Mouse (Mus musculus) forebrain, embryonic 16.5 days (tissue): ENCODE results near the gene Phactr4. TPM values are rescaled to one million over a fixed set of nuclear protein-coding genes. Genes with fewer than 3 reads are reported as not detected.

Experiments used
- ATAC-seq: fragments of 200-750 bp; cut with Nextera tagmentation; 2 replicates; pipeline ENCODE4 v1.8.0; 2017; ENCODE audit warnings: mild to moderate bottlenecking, moderate library complexity
- H3K27ac ChIP-seq: fragments of 300-500 bp; sonication (generic); 2 replicates; pipeline ENCODE4 v1.5.1; 2014; ENCODE audit warnings: low read length, control low read depth
- H3K27me3 ChIP-seq: fragments of 300-500 bp; sonication (generic); replicated peaks from 2 replicates; pipeline ENCODE4 v1.6.1; 2014; ENCODE audit warnings: low read length; ENCODE audit not compliant: control insufficient read depth, insufficient read depth
- H3K36me3 ChIP-seq: fragments of 300-500 bp; sonication (generic); 2 replicates; pipeline ENCODE4 v1.6.1; 2014; ENCODE audit not compliant: control insufficient read depth, insufficient read depth
- H3K4me1 ChIP-seq: fragments of 300-500 bp; sonication (generic); replicated peaks from 2 replicates; pipeline ENCODE4 v1.6.1; 2014; ENCODE audit warnings: low read length; ENCODE audit not compliant: control insufficient read depth, insufficient read depth
- H3K4me2 ChIP-seq: fragments of 300-500 bp; sonication (generic); 2 replicates; pipeline ENCODE4 v1.6.1; 2014; ENCODE audit warnings: mild to moderate bottlenecking, low read length, control low read depth
- H3K4me3 ChIP-seq: fragments of 300-500 bp; sonication (generic); replicated peaks from 2 replicates; pipeline ENCODE4 v1.5.1; 2014; ENCODE audit warnings: mild to moderate bottlenecking, low read length, control low read depth
- H3K9ac ChIP-seq: fragments of 300-500 bp; sonication (generic); replicated peaks from 2 replicates; pipeline ENCODE4 v1.6.1; 2014; ENCODE audit warnings: low read depth, low read length, control low read depth
- H3K9me3 ChIP-seq: fragments of 300-500 bp; sonication (generic); 2 replicates; pipeline ENCODE4 v1.6.1; 2016; ENCODE audit warnings: low read length; ENCODE audit not compliant: control insufficient read depth
- WGBS: fragments of 180-500 bp; shearing (Covaris S2); extraction: QIAGEN DNeasy Blood & Tissue Kit; methylation state at CpG from one replicate; pipeline ENCODE4 v1.1.7; 2014; 5-methylcytosine and 5-hydroxymethylcytosine counted together
- polyA plus RNA-seq: library from polyadenylated mRNA; unstranded; fragments of >200 nt; fragmentation: Nextera tagmentation; extraction: Ambion mirVana; gene quantifications from 2 replicates; pipeline ENCODE4 v1.2.1, GENCODE M21; 2015

Gene Phactr4
- polyA plus RNA-seq, result 9.7 and 11.6 TPM in 2 replicates

- H3K9me3 ChIP-seq, result no peaks in the 10 kb centered on the region
- H3K4me3 ChIP-seq, result peak within 1 kb of the TSS; percentile 96
- ATAC-seq, result peak; percentile 96
- no peaks in the 10 kb centered on the region for H3K27me3 ChIP-seq
- 0% methylated on average over 67 of the region's 73 CpGs for WGBS
- H3K27ac ChIP-seq, result peak within 1 kb of the TSS; percentile 94
- no peaks in the 10 kb centered on the region for H3K36me3 ChIP-seq
- H3K4me1 ChIP-seq, result peaks cover 11% of the 10 kb centered on the region
- peak within 1 kb of the TSS; percentile 91 for H3K9ac ChIP-seq
- peak within 1 kb of the TSS; percentile 74 for H3K4me2 ChIP-seq
Measured at GRCm38 (mm10) chr4:132421923-132422782, at the start of gene Phactr4. Phactr4 (minus strand) TSS chr4:132422489.

DNA sequence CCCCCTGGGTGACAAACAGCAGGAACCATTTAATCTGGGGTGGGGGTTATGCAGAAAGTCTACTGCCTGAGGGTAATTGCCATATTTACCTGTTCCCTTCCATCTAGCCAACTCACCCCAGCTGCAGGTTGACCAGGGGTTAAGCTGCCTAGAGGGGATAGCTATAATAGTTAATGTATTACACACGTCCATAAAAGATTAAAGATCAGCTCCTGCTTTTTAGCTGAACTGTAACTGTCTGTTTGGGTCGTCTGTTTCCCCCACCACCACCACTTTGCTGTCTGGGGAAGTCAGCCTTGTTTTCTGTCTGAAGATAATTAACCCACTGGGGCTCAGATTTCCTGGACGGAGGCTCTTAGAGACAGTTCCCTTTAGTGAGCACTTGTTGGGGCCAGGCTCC, 47.6 kb upstream of the Phactr4 start:
- Histone ChIP-seq H3K4me3 (no peak overlapping the region), H3K9ac (no peak overlapping the region), H3K9me3 (no peaks in the 10 kb centered on the region), H3K27ac (no peak overlapping the region), H3K36me3 (no peaks in the 10 kb centered on the region), H3K27me3 (no peaks in the 10 kb centered on the region), H3K4me1 (no peaks in the 10 kb centered on the region), H3K4me2 (no peak overlapping the region)
- no peak for ATAC-seq
- 19% methylated on average over 3 of the region's 3 CpGs for WGBS

- Histone ChIP-seq H3K4me1 (peaks cover 17% of the 10 kb centered on the region), H3K27ac (no peak overlapping the region), H3K4me2 (peak overlapping the region; percentile 89), H3K27me3 (no peaks in the 10 kb centered on the region), H3K36me3 (peaks cover 15% of the 10 kb centered on the region), H3K4me3 (peak overlapping the region; percentile 81), H3K9me3 (no peaks in the 10 kb centered on the region), H3K9ac (peak overlapping the region; percentile 65)
- 0 out of 2 replicates have a peak, but pooled peaks have one; percentile 21 for ATAC-seq
- WGBS, result 2% methylated on average over 5 of the region's 5 CpGs
Measured at GRCm38 (mm10) chr4:132464255-132464613, 41.9 kb upstream of the Phactr4 start.

GRCm38 (mm10) chr4:132463430-132464254, 41.4 kb upstream of the Phactr4 start, which contains the start of gene Med18:
Med18 (minus strand) TSS chr4:132463921.
- peaks cover 17% of the 10 kb centered on the region for H3K36me3 ChIP-seq
- H3K27ac ChIP-seq, result peak within 1 kb of the TSS; percentile 44; the same call in 1 of the 2 replicates
- peak within 1 kb of the TSS; percentile 81 for H3K4me3 ChIP-seq
- peak; percentile 97 for ATAC-seq
- H3K27me3 ChIP-seq, result no peaks in the 10 kb centered on the region
- peak within 1 kb of the TSS; percentile 89 for H3K4me2 ChIP-seq
- peaks cover 17% of the 10 kb centered on the region for H3K4me1 ChIP-seq
- no peaks in the 10 kb centered on the region for H3K9me3 ChIP-seq
- under 1% methylated on average over 44 of the region's 44 CpGs for WGBS
- peak within 1 kb of the TSS; percentile 65 for H3K9ac ChIP-seq

- H3K4me2 ChIP-seq, result peak overlapping the region; percentile 89
- H3K36me3 ChIP-seq, result peaks cover 23% of the 10 kb centered on the region
- no peaks in the 10 kb centered on the region for H3K27me3 ChIP-seq
- 10% methylated on average over 11 of the region's 11 CpGs for WGBS
- H3K4me3 ChIP-seq, result peak overlapping the region; percentile 81
- peaks cover 17% of the 10 kb centered on the region for H3K4me1 ChIP-seq
- H3K9ac ChIP-seq, result peak overlapping the region; percentile 65
- no peak overlapping the region for H3K27ac ChIP-seq
- H3K9me3 ChIP-seq, result no peaks in the 10 kb centered on the region
- ATAC-seq, result no peak
Measured at GRCm38 (mm10) chr4:132462836-132463235, 40.5 kb upstream of the Phactr4 start.

GRCm38 (mm10) chr4:132460225-132460624, 37.9 kb upstream of the Phactr4 start:
- Histone ChIP-seq H3K9ac (no peak overlapping the region), H3K4me2 (no peak overlapping the region), H3K9me3 (no peaks in the 10 kb centered on the region), H3K4me1 (peaks cover 17% of the 10 kb centered on the region), H3K4me3 (no peak overlapping the region), H3K27ac (no peak overlapping the region), H3K36me3 (peaks cover 29% of the 10 kb centered on the region), H3K27me3 (no peaks in the 10 kb centered on the region)
- 89% methylated on average over 8 of the region's 8 CpGs for WGBS
- no peak for ATAC-seq

GRCm38 (mm10) chr4:132455561-132455960, 33.3 kb upstream of the Phactr4 start:
- Histone ChIP-seq H3K9ac (no peak overlapping the region), H3K9me3 (no peaks in the 10 kb centered on the region), H3K4me2 (no peak overlapping the region), H3K4me1 (no peaks in the 10 kb centered on the region), H3K4me3 (no peak overlapping the region), H3K27me3 (no peaks in the 10 kb centered on the region), H3K36me3 (peaks cover 27% of the 10 kb centered on the region), H3K27ac (no peak overlapping the region)
- no peak for ATAC-seq
- WGBS, result 98% methylated on average over 6 of the region's 6 CpGs

- Histone ChIP-seq H3K9me3 (no peaks in the 10 kb centered on the region), H3K4me1 (no peaks in the 10 kb centered on the region), H3K27ac (no peak overlapping the region), H3K27me3 (no peaks in the 10 kb centered on the region), H3K4me3 (no peak overlapping the region), H3K36me3 (peaks cover 23% of the 10 kb centered on the region), H3K9ac (no peak overlapping the region), H3K4me2 (no peak overlapping the region)
- no peak for ATAC-seq
- 85% methylated on average over 3 of the region's 3 CpGs for WGBS
Measured at GRCm38 (mm10) chr4:132455146-132455545, 32.9 kb upstream of the Phactr4 start.

DNA sequence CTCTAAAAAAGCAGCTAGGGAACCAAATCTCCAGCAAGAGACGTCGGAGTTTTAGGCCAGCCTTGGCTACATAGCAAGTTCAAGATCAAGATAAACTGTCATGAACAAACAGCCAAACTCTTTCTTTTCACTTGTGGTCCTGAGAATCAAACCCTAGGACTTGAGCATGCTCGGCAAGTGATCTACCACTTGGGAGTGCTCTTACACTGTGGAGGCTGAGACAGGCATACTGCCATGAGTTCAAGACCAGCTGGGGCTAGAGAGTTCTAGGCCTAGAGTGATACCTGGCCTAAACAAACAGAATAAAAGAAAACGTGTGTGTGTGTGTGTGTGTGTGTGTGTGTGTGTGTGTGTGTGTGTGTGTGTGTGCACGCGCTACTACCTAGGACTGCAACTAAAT, 31.9 kb upstream of the Phactr4 start:
- 88% methylated on average over 6 of the region's 6 CpGs for WGBS
- no peak for ATAC-seq
- H3K9ac ChIP-seq, result no peak overlapping the region
- no peak overlapping the region for H3K4me2 ChIP-seq
- no peaks in the 10 kb centered on the region for H3K4me1 ChIP-seq
- no peak overlapping the region for H3K27ac ChIP-seq
- no peaks in the 10 kb centered on the region for H3K27me3 ChIP-seq
- H3K4me3 ChIP-seq, result no peak overlapping the region
- peaks cover 14% of the 10 kb centered on the region for H3K36me3 ChIP-seq
- H3K9me3 ChIP-seq, result no peaks in the 10 kb centered on the region
